Mouse (Mus musculus) erythroid progenitor cell, adult 5-6 weeks (primary cell): ENCODE data around the gene Defa25. TPM values are rescaled to one million over a fixed set of nuclear protein-coding genes. Genes with fewer than 3 reads are reported as not detected.
"Not testable (repeated sequence)": the region's sequence is repeated elsewhere in the genome, so short reads cannot be mapped to it uniquely, and the experiment has no call there.

Experiments
- ATAC-seq: replicated peaks from 2 replicates; pipeline ENCODE4 v1.8.0; 2016; ENCODE audit warnings: moderate number of reproducible peaks, mild to moderate bottlenecking, moderate TSS enrichment, inconsistent platforms; ENCODE audit not compliant: poor library complexity, low FRiP score, severe bottlenecking
- total RNA-seq, 2 experiments: library from RNA; stranded (forward) in 1 of 2; stranded (reverse) in 1 of 2; fragments of 150-400 nt in 1 of 2; fragments of 186-747, 209-891 nt in 1 of 2; gene quantifications; 2 replicates each; pipeline versions ENCODE4 v1.2.3 to v1.2.4; 2015 to 2017; ENCODE audit warnings: low replicate concordance in 2 of 2

Defa25 gene
- total RNA-seq (2015; ENCODE audit: low replicate concordance) = not detected in 2 replicates
- not detected in 2 replicates for total RNA-seq (2017; ENCODE audit: low replicate concordance)

- not testable (repeated sequence) for ATAC-seq
Measured at GRCm38 (mm10) chr8:21084142-21084541, at the start of gene Defa25. Gene Defa25, plus strand, starts transcription at chr8:21084442.

GRCm38 (mm10) chr8:21054747-21055146, 29.5 kb upstream of the Defa25 start, which contains the start of gene Defa23:
Gene Defa23, plus strand, starts transcription at chr8:21055047.
- not testable (repeated sequence) for ATAC-seq

GRCm38 (mm10) chr8:21064738-21065137, 19.5 kb upstream of the Defa25 start, which contains the start of gene Defa35:
Gene Defa35, plus strand, starts transcription at chr8:21065038.
- ATAC-seq = not testable (repeated sequence)

- no peak for ATAC-seq
Measured at GRCm38 (mm10) chr8:21093106-21093505, 8.9 kb downstream of the Defa25 start.

- ATAC-seq = not testable (repeated sequence)
Measured at GRCm38 (mm10) chr8:21095950-21096349, 11.7 kb downstream of the Defa25 start, which contains the start of gene Gm14851. Gene Gm14851, minus strand, starts transcription at chr8:21096050.

GRCm38 (mm10) chr8:21134342-21134741, 50.1 kb downstream of the Defa25 start, which contains the start of gene Defa30:
Gene Defa30, plus strand, starts transcription at chr8:21134642.
- not testable (repeated sequence) for ATAC-seq

Other genes with a start within 250 kb of the Defa25 start
- gene Defb33, start 191.8 kb upstream of the Defa25 start, total RNA-seq (2015; ENCODE audit: low replicate concordance) = not detected in 2 replicates
- gene Defb33, start 191.8 kb upstream of the Defa25 start, total RNA-seq (2017; ENCODE audit: low replicate concordance) = not detected in 2 replicates
- gene Gm15056, start 181.8 kb upstream of the Defa25 start, total RNA-seq (2015; ENCODE audit: low replicate concordance) = not detected in 2 replicates
- gene Gm15056, start 181.8 kb upstream of the Defa25 start, total RNA-seq (2017; ENCODE audit: low replicate concordance) = not detected in 2 replicates
- gene Gm6040, start 162.4 kb upstream of the Defa25 start, total RNA-seq (2015; ENCODE audit: low replicate concordance) = not detected in 2 replicates
- not detected in 2 replicates for gene Gm6040, start 162.4 kb upstream of the Defa25 start, total RNA-seq (2017; ENCODE audit: low replicate concordance)
- gene AY761185, start 139.7 kb upstream of the Defa25 start, total RNA-seq (2015; ENCODE audit: low replicate concordance) = not detected in 2 replicates
- gene AY761185, start 139.7 kb upstream of the Defa25 start, total RNA-seq (2017; ENCODE audit: low replicate concordance) = not detected in 2 replicates
- not detected in 2 replicates for gene Defa21, start 58.9 kb upstream of the Defa25 start, total RNA-seq (2015; ENCODE audit: low replicate concordance)
- gene Defa21, start 58.9 kb upstream of the Defa25 start, total RNA-seq (2017; ENCODE audit: low replicate concordance) = not detected in 2 replicates
- not detected in 2 replicates for gene Defa23, start 29.4 kb upstream of the Defa25 start, total RNA-seq (2015; ENCODE audit: low replicate concordance)
- gene Defa23, start 29.4 kb upstream of the Defa25 start, total RNA-seq (2017; ENCODE audit: low replicate concordance) = not detected in 2 replicates
- gene Defa35, start 19.4 kb upstream of the Defa25 start, total RNA-seq (2015; ENCODE audit: low replicate concordance) = not detected in 2 replicates
- not detected in 2 replicates for gene Defa35, start 19.4 kb upstream of the Defa25 start, total RNA-seq (2017; ENCODE audit: low replicate concordance)
- not detected in 2 replicates for gene Gm14851, start 11.6 kb downstream of the Defa25 start, total RNA-seq (2015; ENCODE audit: low replicate concordance)
- not detected in 2 replicates for gene Gm14851, start 11.6 kb downstream of the Defa25 start, total RNA-seq (2017; ENCODE audit: low replicate concordance)
- not detected in 2 replicates for gene Defa30, start 50.2 kb downstream of the Defa25 start, total RNA-seq (2015; ENCODE audit: low replicate concordance)
- not detected in 2 replicates for gene Defa30, start 50.2 kb downstream of the Defa25 start, total RNA-seq (2017; ENCODE audit: low replicate concordance)
- not detected in 2 replicates for gene Defa22, start 77.8 kb downstream of the Defa25 start, total RNA-seq (2015; ENCODE audit: low replicate concordance)
- gene Defa22, start 77.8 kb downstream of the Defa25 start, total RNA-seq (2017; ENCODE audit: low replicate concordance) = not detected in 2 replicates
- gene Defa31, start 107.2 kb downstream of the Defa25 start, total RNA-seq (2015; ENCODE audit: low replicate concordance) = not detected in 2 replicates
- gene Defa31, start 107.2 kb downstream of the Defa25 start, total RNA-seq (2017; ENCODE audit: low replicate concordance) = not detected in 2 replicates
- not detected in 2 replicates for gene Gm15293, start 117.1 kb downstream of the Defa25 start, total RNA-seq (2015; ENCODE audit: low replicate concordance)
- not detected in 2 replicates for gene Gm15293, start 117.1 kb downstream of the Defa25 start, total RNA-seq (2017; ENCODE audit: low replicate concordance)
- not detected in 2 replicates for gene Gm15292, start 165.3 kb downstream of the Defa25 start, total RNA-seq (2015; ENCODE audit: low replicate concordance)
- not detected in 2 replicates for gene Gm15292, start 165.3 kb downstream of the Defa25 start, total RNA-seq (2017; ENCODE audit: low replicate concordance)
- gene Defa27, start 231.1 kb downstream of the Defa25 start, total RNA-seq (2015; ENCODE audit: low replicate concordance) = not detected in 2 replicates
- not detected in 2 replicates for gene Defa27, start 231.1 kb downstream of the Defa25 start, total RNA-seq (2017; ENCODE audit: low replicate concordance)
- not detected in 2 replicates for gene Defa29, start 242.6 kb downstream of the Defa25 start, total RNA-seq (2015; ENCODE audit: low replicate concordance)
- not detected in 2 replicates for gene Defa29, start 242.6 kb downstream of the Defa25 start, total RNA-seq (2017; ENCODE audit: low replicate concordance)